Mouse (Mus musculus) kidney, postnatal 0 days (tissue): ENCODE results near the gene Mical3. TPM values are rescaled to one million over a fixed set of nuclear protein-coding genes. Genes with fewer than 3 reads are reported as not detected.

Source experiments
- ATAC-seq: fragments of 200-750 bp; cut with Nextera tagmentation; replicated peaks from 2 replicates; pipeline ENCODE4 v1.8.0; 2017; ENCODE audit warnings: low read depth, moderate number of reproducible peaks, moderate TSS enrichment, moderate library complexity; ENCODE audit not compliant: low FRiP score
- DNase-seq: peaks from one replicate; pipeline ENCODE4 v3.0.0-alpha.2; 2016; ENCODE audit warnings: low spot score
- H3K27ac ChIP-seq: fragments of 300-500 bp; sonication (generic); 2 replicates; pipeline ENCODE4 v1.5.1; 2014; ENCODE audit warnings: mild to moderate bottlenecking
- H3K27me3 ChIP-seq: fragments of 300-500 bp; sonication (generic); 2 replicates; pipeline ENCODE4 v1.6.1; 2014; ENCODE audit warnings: low read length, mixed read lengths; ENCODE audit not compliant: insufficient read depth
- H3K36me3 ChIP-seq: fragments of 300-500 bp; sonication (generic); 2 replicates; pipeline ENCODE4 v1.6.1; 2014; ENCODE audit warnings: low read length, mixed read lengths; ENCODE audit not compliant: insufficient read depth
- H3K4me1 ChIP-seq: fragments of 300-500 bp; sonication (generic); replicated peaks from 2 replicates; pipeline ENCODE4 v1.6.1; 2014; ENCODE audit warnings: antibody characterized with exemption, low read length, mixed read lengths; ENCODE audit not compliant: insufficient read depth
- H3K4me2 ChIP-seq: fragments of 300-500 bp; sonication (generic); 2 replicates; pipeline ENCODE4 v1.6.1; 2014; ENCODE audit warnings: mild to moderate bottlenecking, low read length, moderate library complexity, mixed read lengths
- H3K4me3 ChIP-seq: fragments of 300-500 bp; sonication (generic); replicated peaks from 2 replicates; pipeline ENCODE4 v1.5.1; 2014; ENCODE audit warnings: low read depth, low read length
- H3K9ac ChIP-seq: fragments of 300-500 bp; sonication (generic); 2 replicates; pipeline ENCODE4 v1.6.1; 2014; ENCODE audit warnings: low read depth, low read length
- H3K9me3 ChIP-seq: fragments of 300-500 bp; sonication (generic); replicated peaks from 2 replicates; pipeline ENCODE4 v1.6.1; 2016; ENCODE audit warnings: low read length, inconsistent platforms, mixed read lengths
- CTCF ChIP-seq: IDR thresholded peaks from 2 replicates; pipeline ENCODE4 v1.5.1; 2016; ENCODE audit warnings: antibody characterized with exemption, low read depth, mild to moderate bottlenecking, moderate library complexity
- WGBS: fragments of 180-500 bp; shearing (Covaris S2); extraction: QIAGEN DNeasy Blood & Tissue Kit; methylation state at CpG from one replicate; pipeline ENCODE4 v1.1.7; 2014; 5-methylcytosine and 5-hydroxymethylcytosine counted together
- polyA plus RNA-seq: library from polyadenylated mRNA; unstranded; fragments of >200 nt; fragmentation: Nextera tagmentation; extraction: Ambion mirVana; gene quantifications from 2 replicates; pipeline ENCODE4 v1.2.1, GENCODE M21; 2015

Mical3 gene
- polyA plus RNA-seq, 1 experiment from 2014 or later = 6.0 TPM

DNA sequence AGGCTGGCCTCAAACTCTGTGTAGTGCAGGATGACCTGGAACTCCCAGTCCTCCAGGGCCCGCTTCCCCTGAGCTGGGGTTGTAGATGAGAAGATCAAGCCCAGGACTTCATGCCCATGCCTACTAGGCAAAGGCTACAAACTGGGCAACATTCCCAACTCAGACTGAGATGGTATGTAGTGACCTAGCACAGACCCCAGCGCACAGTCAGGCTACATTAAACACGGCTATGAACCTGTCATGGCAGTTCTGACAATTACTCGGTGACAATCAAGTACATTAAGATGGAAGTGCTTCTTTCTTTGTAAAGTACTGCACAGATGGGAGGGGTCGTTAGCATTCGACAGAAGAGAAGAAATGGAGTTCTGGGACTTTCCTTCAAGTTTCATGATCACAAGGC lies 44.0 kb upstream of the Mical3 start:
- no peaks in the 10 kb centered on the region for H3K9me3 ChIP-seq
- H3K27me3 ChIP-seq = no peaks in the 10 kb centered on the region
- no peak for TF ChIP-seq CTCF
- H3K4me2 ChIP-seq = no peak overlapping the region
- no peaks in the 10 kb centered on the region; the same call in 1 of the 2 replicates for H3K4me1 ChIP-seq
- no peak overlapping the region for H3K9ac ChIP-seq
- WGBS = 91% methylated on average over 6 of the region's 6 CpGs
- H3K27ac ChIP-seq = no peak overlapping the region
- no peak for DNase-seq
- no peaks in the 10 kb centered on the region for H3K36me3 ChIP-seq
- ATAC-seq = no peak
- H3K4me3 ChIP-seq = no peak overlapping the region

DNA sequence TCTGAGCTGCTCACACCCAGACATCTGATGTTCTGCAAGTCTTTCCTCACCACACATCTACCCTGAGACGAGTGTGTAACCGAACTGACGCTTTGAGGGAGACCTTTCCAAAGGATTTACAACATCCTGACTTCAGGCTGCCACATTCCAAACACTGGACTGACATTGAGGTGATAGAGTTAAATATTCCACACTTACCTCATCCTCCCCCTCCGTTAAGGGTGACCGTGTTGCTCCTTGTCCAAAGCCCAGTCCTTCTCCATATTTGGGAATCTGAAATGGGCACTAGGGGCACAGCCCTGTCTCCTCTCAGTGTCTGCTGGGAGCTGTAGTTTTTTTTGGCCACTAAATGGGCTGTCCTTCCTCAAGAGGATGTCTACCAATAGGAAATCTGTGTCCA lies 42.7 kb upstream of the Mical3 start:
- Histone ChIP-seq H3K4me2 (no peak overlapping the region), H3K9ac (no peak overlapping the region), H3K27me3 (no peaks in the 10 kb centered on the region), H3K4me3 (no peak overlapping the region), H3K4me1 (peaks cover 4% of the 10 kb centered on the region; the same call in 1 of the 2 replicates), H3K36me3 (no peaks in the 10 kb centered on the region), H3K9me3 (no peaks in the 10 kb centered on the region), H3K27ac (no peak overlapping the region)
- 14% methylated on average over 5 of the region's 5 CpGs for WGBS
- ATAC-seq = no peak
- no peak for DNase-seq
- no peak for TF ChIP-seq CTCF

DNA sequence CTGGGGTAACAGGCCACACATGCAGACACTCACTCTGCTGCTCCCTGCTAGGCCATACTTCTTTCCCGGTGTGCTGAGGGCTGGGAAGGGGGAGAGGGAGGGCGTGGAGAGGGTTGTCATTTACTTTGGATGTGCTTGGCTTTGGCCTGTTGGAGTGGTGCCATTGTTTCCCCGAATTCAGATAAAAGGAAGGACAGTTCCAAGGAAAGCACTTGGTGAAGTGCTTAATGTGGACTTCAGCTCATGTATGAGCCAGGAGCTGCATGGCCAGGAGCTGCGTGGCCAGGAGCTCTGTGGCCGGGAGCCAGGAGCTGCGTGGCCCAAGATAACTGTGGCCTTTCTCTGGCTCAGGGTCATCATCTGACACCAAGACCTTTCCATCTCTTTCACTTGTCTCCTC lies 40.3 kb upstream of the Mical3 start:
- Histone ChIP-seq H3K4me3 (no peak overlapping the region), H3K36me3 (no peaks in the 10 kb centered on the region), H3K4me1 (peaks cover 4% of the 10 kb centered on the region; the same call in 1 of the 2 replicates), H3K9me3 (no peaks in the 10 kb centered on the region), H3K27me3 (no peaks in the 10 kb centered on the region), H3K27ac (no peak overlapping the region), H3K9ac (no peak overlapping the region), H3K4me2 (no peak overlapping the region)
- DNase-seq = no peak
- no peak for ATAC-seq
- no peak for TF ChIP-seq CTCF
- WGBS = 59% methylated on average over 6 of the region's 6 CpGs

DNA sequence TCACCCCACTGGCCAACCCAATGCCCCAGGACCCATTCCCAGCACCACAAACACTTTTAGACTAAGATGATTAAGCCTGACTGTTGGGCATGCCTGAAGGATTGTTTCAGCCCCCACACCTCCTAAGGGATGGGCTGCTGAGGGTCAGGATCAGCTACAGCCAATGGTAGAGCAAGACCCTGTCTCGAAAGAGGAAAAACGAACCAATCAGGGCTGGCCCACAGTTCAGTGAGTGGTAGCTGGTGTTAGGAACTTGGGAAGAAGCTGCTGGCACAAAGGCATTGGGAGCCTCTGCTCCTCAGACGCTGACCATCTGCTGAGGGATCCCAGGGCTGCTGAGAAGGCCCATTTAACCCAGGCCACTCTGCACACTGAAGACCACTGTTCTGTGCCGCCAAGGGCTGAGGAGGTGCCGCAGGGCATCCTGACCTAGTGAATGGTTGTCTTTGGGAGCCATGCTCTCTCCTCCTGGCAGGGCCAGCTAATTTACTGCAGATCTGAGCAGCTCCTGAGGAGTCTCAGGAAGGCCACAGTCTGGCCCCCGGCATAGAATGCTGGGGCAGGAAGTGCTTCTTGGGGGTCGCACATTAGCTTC lies 36.7 kb upstream of the Mical3 start:
- no peak overlapping the region for H3K4me3 ChIP-seq
- H3K9ac ChIP-seq = no peak overlapping the region
- H3K4me1 ChIP-seq = 0 out of 2 replicates have a peak, but pooled peaks cover 9% of the 10 kb centered on the region
- H3K4me2 ChIP-seq = no peak overlapping the region
- no peak for TF ChIP-seq CTCF
- no peaks in the 10 kb centered on the region for H3K36me3 ChIP-seq
- no peaks in the 10 kb centered on the region for H3K27me3 ChIP-seq
- no peak overlapping the region for H3K27ac ChIP-seq
- DNase-seq (no peak), ATAC-seq (no peak)
- no peaks in the 10 kb centered on the region for H3K9me3 ChIP-seq
- 70% methylated on average over 7 of the region's 7 CpGs for WGBS

DNA sequence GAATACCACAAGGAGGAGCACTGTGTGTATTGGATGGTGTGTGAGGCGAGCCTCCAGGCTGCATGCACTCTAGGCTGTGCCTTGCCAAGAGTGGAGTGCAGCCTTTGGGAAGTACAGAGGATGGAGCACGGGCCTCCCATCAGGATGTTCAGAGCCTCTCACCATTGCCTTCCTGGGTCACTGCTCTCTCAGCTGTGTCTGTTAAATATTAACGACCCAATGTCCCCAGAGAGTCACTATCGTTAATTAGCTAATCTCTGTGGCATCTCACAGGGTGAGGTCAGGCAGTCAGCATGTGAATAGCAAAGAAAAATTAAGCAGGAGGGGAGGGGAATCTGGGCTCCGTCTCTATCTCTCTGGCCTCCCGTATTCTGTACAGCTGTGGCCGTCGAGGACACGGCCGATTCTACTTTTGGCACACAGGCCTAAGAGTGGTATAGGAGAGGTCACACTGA lies 35.3 kb upstream of the Mical3 start:
- ATAC-seq (peak; percentile 85), DNase-seq (peak; percentile 50)
- WGBS = 22% methylated on average over 10 of the region's 10 CpGs
- Histone ChIP-seq H3K36me3 (no peaks in the 10 kb centered on the region), H3K9ac (no peak overlapping the region), H3K4me2 (no peak overlapping the region), H3K9me3 (no peaks in the 10 kb centered on the region), H3K27me3 (no peaks in the 10 kb centered on the region), H3K4me1 (0 out of 2 replicates have a peak, but pooled peaks cover 9% of the 10 kb centered on the region), H3K4me3 (no peak overlapping the region), H3K27ac (peak overlapping the region; percentile 39; the same call in 1 of the 2 replicates)
- 0 out of 2 replicates have a peak, but pooled peaks have one; percentile 17 for TF ChIP-seq CTCF

DNA sequence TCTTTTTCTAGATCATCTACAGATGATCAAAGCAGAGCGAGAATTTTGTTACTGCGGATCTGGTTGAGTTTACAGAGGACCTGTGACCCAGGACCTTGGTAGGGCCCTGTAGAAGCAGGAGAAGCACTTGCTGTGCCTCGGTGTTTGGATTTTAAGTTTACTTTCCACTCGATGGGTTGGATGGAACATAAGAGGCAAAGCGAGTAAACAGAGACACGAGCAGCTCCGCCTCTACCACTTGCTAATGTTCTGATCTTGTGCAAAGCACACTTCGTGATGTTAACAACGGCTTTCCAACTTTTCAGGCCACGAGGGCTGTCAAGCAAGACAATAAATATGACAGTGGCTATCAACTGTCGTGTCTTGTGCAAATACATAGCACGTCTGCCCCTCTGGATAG lies 31.8 kb upstream of the Mical3 start:
- Histone ChIP-seq H3K36me3 (no peaks in the 10 kb centered on the region), H3K9me3 (no peaks in the 10 kb centered on the region), H3K4me1 (0 out of 2 replicates have a peak, but pooled peaks cover 4% of the 10 kb centered on the region), H3K27me3 (no peaks in the 10 kb centered on the region), H3K4me2 (no peak overlapping the region), H3K27ac (no peak overlapping the region), H3K4me3 (no peak overlapping the region), H3K9ac (no peak overlapping the region)
- TF ChIP-seq CTCF = no peak
- DNase-seq (no peak), ATAC-seq (no peak)
- WGBS = 80% methylated on average over 12 of the region's 12 CpGs
